Mouse (Mus musculus): ENCODE results near the gene Gabrr1. TPM values are rescaled to one million over a fixed set of nuclear protein-coding genes. Genes with fewer than 3 reads are reported as not detected.

Gabrr1 gene
- polyA plus RNA-seq, 1 experiment from 2014 or later, result 0.08 TPM

DNA sequence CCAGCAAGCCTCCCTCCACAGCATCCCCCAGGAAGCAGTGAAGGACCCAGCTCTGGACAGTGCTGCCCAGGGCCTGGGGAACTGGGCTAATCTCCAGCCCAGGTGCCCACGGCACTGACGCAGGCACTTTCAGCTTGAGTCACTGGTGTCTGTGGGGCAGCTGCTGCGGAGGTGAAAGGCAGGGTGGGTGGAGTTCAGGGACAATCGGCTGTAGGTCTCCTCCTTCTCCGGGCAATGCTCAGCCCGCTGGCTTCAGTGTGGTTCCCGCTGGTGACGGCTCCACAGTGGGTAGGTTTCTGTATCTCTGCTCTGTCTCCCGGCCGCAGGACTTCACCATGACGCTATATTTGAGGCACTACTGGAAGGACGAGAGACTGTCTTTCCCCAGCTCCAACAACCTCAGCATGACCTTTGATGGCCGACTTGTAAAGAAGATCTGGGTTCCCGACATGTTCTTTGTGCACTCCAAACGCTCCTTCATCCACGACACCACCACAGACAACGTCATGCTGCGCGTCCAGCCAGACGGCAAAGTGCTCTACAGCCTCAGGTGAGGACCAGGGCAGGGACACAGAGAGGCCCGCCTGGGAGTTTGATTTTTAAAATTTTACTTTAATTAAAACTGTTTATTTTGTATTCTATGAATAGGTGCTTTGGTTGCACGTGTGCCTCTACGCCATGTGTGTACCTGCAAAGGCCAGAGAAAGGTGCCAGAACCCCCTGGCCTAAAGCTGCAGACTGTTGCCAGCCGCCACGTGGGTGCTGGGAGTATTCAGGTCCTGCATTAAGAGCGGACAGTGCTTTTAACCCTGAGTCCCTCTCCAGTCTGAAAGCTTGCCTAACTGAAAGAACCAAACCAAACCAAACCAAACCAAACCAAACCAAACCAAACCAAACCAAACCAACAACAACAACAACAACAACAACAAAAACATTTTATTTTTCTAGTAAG, 20.0 kb downstream of the Gabrr1 start:
- no peak for DNase-seq (ENCODE audit: low spot score)
- Histone ChIP-seq H3K36me3 (no peaks in the 10 kb centered on the region), H3K4me1 (0 out of 2 replicates have a peak, but pooled peaks cover 3% of the 10 kb centered on the region), H3K9me3 (no peaks in the 10 kb centered on the region), H3K27ac (no peak overlapping the region), H3K4me3 (no peak overlapping the region), H3K27me3 (ENCODE audit: insufficient read depth, poor library complexity, severe bottlenecking) (no peaks in the 10 kb centered on the region; the same call in 1 of the 2 replicates)
- 85% methylated on average over 26 of the region's 26 CpGs for WGBS

DNA sequence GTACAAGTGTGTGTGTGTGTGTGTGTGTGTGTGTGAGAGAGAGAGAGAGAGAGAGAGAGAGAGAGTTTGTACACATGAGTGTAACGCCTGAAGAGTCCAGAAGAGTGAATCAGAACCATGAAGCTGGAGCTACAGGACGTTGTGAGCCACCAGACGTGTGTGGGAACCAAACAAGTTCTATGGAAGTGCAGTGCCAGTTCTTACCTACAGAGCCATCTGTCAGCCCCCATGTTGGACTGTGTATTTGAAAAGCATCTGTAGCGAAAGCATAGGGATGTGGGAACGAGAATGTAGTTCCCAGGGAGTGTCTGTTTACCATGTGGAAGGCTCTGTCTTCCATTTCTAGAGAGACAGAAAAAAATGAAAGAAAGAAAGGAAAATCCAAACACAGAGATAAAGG, 51.2 kb downstream of the Gabrr1 start:
- H3K4me1 ChIP-seq, result no peaks in the 10 kb centered on the region
- peaks cover 14% of the 10 kb centered on the region; the same call in 1 of the 2 replicates for H3K27me3 ChIP-seq (ENCODE audit: insufficient read depth, poor library complexity, severe bottlenecking)
- no peak for DNase-seq (ENCODE audit: low spot score)
- H3K27ac ChIP-seq, result no peak overlapping the region
- H3K4me3 ChIP-seq, result no peak overlapping the region
- 77% methylated on average over 5 of the region's 5 CpGs for WGBS
- 0 out of 2 replicates have a peak, but pooled peaks cover 4% of the 10 kb centered on the region for H3K36me3 ChIP-seq
- no peaks in the 10 kb centered on the region for H3K9me3 ChIP-seq

DNA sequence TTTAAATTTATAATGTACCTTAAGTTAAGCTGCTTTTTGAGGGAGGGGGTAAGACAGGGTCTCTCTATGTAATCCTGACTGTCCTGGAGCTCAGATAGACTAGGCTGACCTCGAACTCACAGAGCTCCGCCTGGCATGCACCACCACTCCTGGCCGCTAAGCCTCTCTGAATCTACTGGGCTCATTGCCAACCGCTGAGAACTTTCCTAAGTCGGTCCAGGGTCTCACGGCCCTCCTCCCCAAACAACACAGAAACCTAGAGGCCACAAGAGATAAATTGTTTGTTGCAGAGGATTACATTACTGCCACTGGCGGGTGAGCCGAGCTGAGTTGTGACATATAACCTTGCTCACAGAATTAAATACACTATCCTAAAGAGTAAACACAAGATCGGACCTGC, 55.8 kb downstream of the Gabrr1 start:
- 0 out of 2 replicates have a peak, but pooled peaks cover 3% of the 10 kb centered on the region for H3K4me1 ChIP-seq
- 0 out of 2 replicates have a peak, but pooled peaks cover 4% of the 10 kb centered on the region for H3K36me3 ChIP-seq
- 19% methylated on average over 9 of the region's 9 CpGs for WGBS
- H3K27me3 ChIP-seq (ENCODE audit: insufficient read depth, poor library complexity, severe bottlenecking), result peaks cover 14% of the 10 kb centered on the region; the same call in 1 of the 2 replicates
- H3K4me3 ChIP-seq, result peak overlapping the region; percentile 75
- no peak overlapping the region for H3K27ac ChIP-seq
- H3K9me3 ChIP-seq, result no peaks in the 10 kb centered on the region
- DNase-seq (ENCODE audit: low spot score), result no peak

DNA sequence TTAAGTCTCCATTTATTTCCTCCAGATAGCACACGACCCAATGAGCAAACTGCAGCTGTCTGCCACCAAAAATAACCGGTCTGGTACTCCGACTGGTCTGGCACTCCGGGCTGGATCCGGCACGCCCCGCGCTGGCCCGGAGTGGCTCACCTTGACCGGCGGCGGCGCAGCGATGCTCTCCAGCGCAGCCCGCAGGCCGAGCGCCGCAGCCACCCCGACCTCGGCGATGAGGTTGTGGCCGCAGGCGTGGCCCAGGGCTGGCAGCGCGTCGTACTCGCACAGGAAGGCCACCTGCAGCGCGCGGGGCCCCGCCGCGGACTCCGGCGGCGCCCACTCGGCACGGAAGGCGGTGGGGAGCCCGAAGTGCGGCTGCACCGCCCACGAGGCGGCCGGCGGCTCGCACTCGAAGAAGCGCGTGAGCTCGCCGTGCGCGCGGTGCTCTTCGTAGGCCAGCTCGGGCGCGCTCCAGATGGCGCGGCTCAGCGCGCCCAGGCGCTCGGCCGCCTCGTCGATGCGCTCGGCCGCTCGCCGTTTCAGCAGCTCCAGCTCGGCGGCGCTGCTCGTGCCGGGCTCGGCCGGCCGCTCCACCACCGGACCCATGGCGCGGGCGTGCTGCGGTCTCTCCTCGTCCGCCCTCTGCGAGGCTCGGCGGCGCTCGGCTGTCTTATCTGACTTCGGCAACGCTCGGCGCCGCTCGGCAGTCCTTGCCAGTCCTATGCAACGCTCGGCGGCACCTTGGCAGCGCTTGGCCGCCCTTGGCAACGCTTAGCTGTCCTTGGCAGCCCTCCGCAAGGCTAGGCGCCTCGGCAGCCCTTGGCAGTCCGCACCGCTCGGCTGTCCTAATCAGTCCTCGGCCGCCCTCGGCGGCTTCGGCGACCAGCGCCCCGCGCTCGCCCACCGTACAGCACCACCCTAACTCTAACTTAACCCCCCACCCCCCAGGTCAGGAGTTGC, 56.7 kb downstream of the Gabrr1 start:
- Histone ChIP-seq H3K4me1 (0 out of 2 replicates have a peak, but pooled peaks cover 3% of the 10 kb centered on the region), H3K9me3 (no peaks in the 10 kb centered on the region), H3K4me3 (peak overlapping the region; percentile 75), H3K27ac (peak overlapping the region; percentile 86), H3K27me3 (ENCODE audit: insufficient read depth, poor library complexity, severe bottlenecking) (peaks cover 14% of the 10 kb centered on the region; the same call in 1 of the 2 replicates), H3K36me3 (no peaks in the 10 kb centered on the region)
- DNase-seq (ENCODE audit: low spot score), result peak; percentile 89
- WGBS, result 1% methylated on average over 123 of the region's 123 CpGs

DNA sequence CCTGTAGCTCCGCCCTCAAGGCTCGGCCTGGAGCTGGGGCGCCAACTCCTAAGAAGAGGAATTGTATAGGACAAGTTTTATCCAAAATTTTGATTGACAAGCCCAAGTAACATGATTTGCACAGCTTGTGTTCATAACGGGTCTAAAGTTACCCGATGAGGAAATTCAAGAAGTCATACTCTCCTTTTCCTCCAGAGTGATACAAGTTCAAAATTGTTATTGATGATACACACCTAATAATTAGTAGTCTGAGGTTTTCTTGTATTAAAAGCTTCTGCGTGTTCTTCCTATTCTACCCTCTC, 57.4 kb downstream of the Gabrr1 start, which contains the start of gene Pm20d2:
Pm20d2 (minus strand) TSS at position 3 of the 302 bp plus-strand sequence.
- Histone ChIP-seq H3K9me3 (no peaks in the 10 kb centered on the region), H3K36me3 (no peaks in the 10 kb centered on the region), H3K27me3 (ENCODE audit: insufficient read depth, poor library complexity, severe bottlenecking) (peaks cover 14% of the 10 kb centered on the region; the same call in 1 of the 2 replicates), H3K27ac (peak within 1 kb of the TSS; percentile 86), H3K4me1 (0 out of 2 replicates have a peak, but pooled peaks cover 3% of the 10 kb centered on the region), H3K4me3 (peak within 1 kb of the TSS; percentile 75)
- 14% methylated on average over 6 of the region's 6 CpGs for WGBS
- DNase-seq (ENCODE audit: low spot score), result no peak

DNA sequence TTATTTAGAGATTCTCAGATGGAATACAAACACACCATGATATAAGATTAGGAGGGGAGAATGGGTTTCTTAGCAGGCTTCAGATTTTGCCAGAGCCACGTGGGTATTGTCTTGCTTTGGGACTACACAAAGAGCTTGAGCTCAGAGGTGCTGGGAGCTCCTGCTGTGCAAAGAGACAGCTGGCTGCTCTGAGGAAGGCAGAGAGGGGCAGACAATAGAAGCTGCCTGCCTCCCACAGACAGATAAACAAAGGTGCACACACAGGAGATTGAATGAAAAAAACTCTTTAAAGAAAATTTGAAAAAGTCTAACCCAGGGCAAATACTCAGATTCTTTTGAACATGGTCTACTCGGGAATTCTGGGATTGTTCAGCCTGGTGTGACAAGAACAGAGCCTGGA, 65.8 kb downstream of the Gabrr1 start:
- 20% methylated on average over 2 of the region's 2 CpGs for WGBS
- H3K4me3 ChIP-seq, result no peak overlapping the region
- peak; percentile 39 for DNase-seq (ENCODE audit: low spot score)
- H3K4me1 ChIP-seq, result no peaks in the 10 kb centered on the region
- no peak overlapping the region for H3K27ac ChIP-seq
- H3K36me3 ChIP-seq, result no peaks in the 10 kb centered on the region
- no peaks in the 10 kb centered on the region for H3K27me3 ChIP-seq (ENCODE audit: insufficient read depth, poor library complexity, severe bottlenecking)
- no peaks in the 10 kb centered on the region for H3K9me3 ChIP-seq

DNA sequence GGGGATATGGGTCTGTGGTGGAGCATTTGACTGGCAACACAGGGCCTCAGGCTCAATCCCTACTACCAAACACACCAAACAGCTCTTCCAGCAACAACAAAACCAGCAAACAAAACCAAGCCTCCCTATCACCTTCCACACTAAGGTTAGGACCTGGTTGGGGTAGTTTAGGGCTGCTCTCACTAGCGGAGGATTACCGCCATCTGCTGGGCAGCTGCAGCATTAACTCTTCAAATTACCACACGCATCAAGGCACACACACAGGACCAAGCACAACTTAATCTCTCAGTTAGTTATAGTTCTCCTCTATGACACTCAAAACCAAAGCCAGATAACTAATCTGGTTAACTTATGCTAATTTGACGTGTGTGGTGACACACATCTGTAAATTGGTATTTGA, 72.4 kb downstream of the Gabrr1 start:
- H3K27ac ChIP-seq, result no peak overlapping the region
- no peak overlapping the region for H3K4me3 ChIP-seq
- H3K4me1 ChIP-seq, result peaks cover 13% of the 10 kb centered on the region
- 6% methylated on average over 4 of the region's 4 CpGs for WGBS
- no peaks in the 10 kb centered on the region for H3K36me3 ChIP-seq
- H3K27me3 ChIP-seq (ENCODE audit: insufficient read depth, poor library complexity, severe bottlenecking), result 0 out of 2 replicates have a peak, but pooled peaks cover 3% of the 10 kb centered on the region
- peak; percentile 80 for DNase-seq (ENCODE audit: low spot score)
- H3K9me3 ChIP-seq, result no peaks in the 10 kb centered on the region

DNA sequence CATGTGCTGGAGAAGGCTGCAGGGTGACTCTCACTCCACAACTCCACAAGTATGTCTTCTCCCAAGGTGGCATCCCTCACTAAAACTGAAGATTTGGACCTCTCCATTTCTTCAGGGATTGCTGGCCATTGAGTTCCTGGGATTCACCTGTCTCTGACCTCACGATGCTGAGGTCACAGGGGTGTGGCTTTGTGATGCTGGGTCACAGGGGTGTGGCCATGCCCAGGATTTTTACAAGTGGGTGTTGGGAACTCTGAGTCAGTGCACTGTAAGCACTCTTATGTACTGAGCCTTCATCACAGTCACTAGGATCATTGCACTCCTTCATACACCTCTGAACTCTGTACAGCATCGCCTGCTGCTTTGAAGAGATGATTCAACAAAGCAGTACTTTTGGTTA, 75.2 kb downstream of the Gabrr1 start:
- Histone ChIP-seq H3K27me3 (ENCODE audit: insufficient read depth, poor library complexity, severe bottlenecking) (0 out of 2 replicates have a peak, but pooled peaks cover 3% of the 10 kb centered on the region), H3K4me3 (no peak overlapping the region), H3K36me3 (no peaks in the 10 kb centered on the region), H3K27ac (no peak overlapping the region), H3K9me3 (no peaks in the 10 kb centered on the region), H3K4me1 (peaks cover 13% of the 10 kb centered on the region)
- WGBS, result 72% methylated on average over 2 of the region's 2 CpGs
- DNase-seq (ENCODE audit: low spot score), result no peak

DNA sequence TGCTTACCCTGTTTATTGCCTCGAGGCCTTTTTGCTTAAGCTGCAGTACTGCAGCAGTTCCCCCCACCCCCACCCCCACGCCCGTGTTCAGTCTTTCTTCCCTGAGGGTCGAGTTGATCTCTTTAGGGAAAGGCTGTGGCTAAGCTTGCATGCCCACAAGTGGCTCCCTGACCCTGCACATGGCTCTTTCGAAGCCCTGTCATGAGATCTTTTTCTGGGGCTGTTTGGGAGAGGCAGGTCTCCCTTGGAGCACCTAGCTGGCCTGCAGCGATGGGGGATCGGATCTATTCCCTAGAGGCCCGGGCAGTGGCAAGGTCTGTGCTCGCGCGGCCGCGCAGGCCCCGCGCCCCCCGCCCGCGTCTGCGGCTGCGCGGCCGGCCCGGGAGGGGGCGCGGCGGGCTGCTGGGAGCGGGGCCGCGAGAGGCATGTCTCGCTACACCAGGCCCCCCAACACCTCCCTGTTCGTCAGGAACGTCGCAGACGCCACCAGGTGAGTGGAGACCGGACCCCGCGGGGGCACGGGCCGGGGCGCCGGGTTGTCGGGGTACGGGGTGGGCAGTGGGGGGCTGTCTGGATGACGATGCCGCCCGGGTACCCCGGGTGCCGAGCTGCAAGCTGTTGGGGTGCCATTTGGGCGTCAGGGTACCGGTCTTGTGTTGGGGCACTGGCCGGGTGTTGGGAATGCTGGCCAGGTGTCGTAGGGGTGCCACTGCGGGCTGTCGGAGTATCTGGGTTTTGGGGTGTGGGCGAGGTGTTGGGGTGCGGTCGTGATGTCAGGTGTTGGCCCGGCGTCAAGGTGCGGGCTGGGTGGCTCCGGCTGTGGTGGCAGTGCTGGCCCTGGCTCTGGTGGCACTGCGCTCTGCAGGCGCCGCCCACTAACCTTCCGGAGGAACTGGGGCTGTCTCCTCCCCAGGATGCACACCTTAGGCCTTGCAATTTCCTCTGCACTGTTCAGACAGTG, 76.8 kb downstream of the Gabrr1 start, which contains the start of gene Srsf12:
Srsf12 (plus strand) TSS at position 111 of the 961 bp plus-strand sequence.
- peak; percentile 75 for DNase-seq (ENCODE audit: low spot score)
- 3% methylated on average over 64 of the region's 65 CpGs for WGBS
- H3K4me3 ChIP-seq, result peak within 1 kb of the TSS; percentile 85
- no peaks in the 10 kb centered on the region for H3K36me3 ChIP-seq
- peaks cover 13% of the 10 kb centered on the region for H3K4me1 ChIP-seq
- peak within 1 kb of the TSS; percentile 77 for H3K27ac ChIP-seq
- H3K9me3 ChIP-seq, result no peaks in the 10 kb centered on the region
- 0 out of 2 replicates have a peak, but pooled peaks cover 3% of the 10 kb centered on the region for H3K27me3 ChIP-seq (ENCODE audit: insufficient read depth, poor library complexity, severe bottlenecking)
